Mouse (Mus musculus) inflammation-experienced regulatory T-cells, adult 6 months (primary cell): Measurements from ENCODE around the gene Mrpl53. TPM values are rescaled to one million over a fixed set of nuclear protein-coding genes. Genes with fewer than 3 reads are reported as not detected.

Experiments
- ATAC-seq: one replicate; pipeline ENCODE4 v1.8.0; 2017
- polyA plus RNA-seq, 3 experiments: library from polyadenylated mRNA; unstranded; fragments of 100-300 nt; shearing (Covaris generic); gene quantifications; one replicate each; pipeline ENCODE4 v1.2.1; 2017

Gene Mrpl53
- polyA plus RNA-seq, 3 experiments from 2014 or later: 60.0 to 78.3 (median 66.2) TPM

GRCm38 (mm10) chr6:83121863-83122710 lies 13.2 kb downstream of the Mrpl53 start:
- ATAC-seq: peak; percentile 5

- ATAC-seq: no peak
Measured at GRCm38 (mm10) chr6:83122961-83123360, 14.1 kb downstream of the Mrpl53 start.

GRCm38 (mm10) chr6:83124851-83125312 lies 16.0 kb downstream of the Mrpl53 start:
- ATAC-seq: peak; percentile 47

- ATAC-seq: no peak
Measured at GRCm38 (mm10) chr6:83125331-83125730, 16.5 kb downstream of the Mrpl53 start, which contains the start of gene Ino80b. Ino80b (minus strand) TSS chr6:83125431.

- ATAC-seq: no peak
Measured at GRCm38 (mm10) chr6:83127419-83127818, 18.6 kb downstream of the Mrpl53 start.

GRCm38 (mm10) chr6:83131469-83132034 lies 22.7 kb downstream of the Mrpl53 start:
- ATAC-seq: no peak

- no peak for ATAC-seq
Measured at GRCm38 (mm10) chr6:83132176-83132919, 23.5 kb downstream of the Mrpl53 start.

- ATAC-seq: no peak
Measured at GRCm38 (mm10) chr6:83134226-83134625, 25.4 kb downstream of the Mrpl53 start.

- no peak for ATAC-seq
Measured at GRCm38 (mm10) chr6:83134951-83135513, 26.2 kb downstream of the Mrpl53 start, which contains the start of gene Rtkn. Rtkn (plus strand) TSS chr6:83135463.

- peak; percentile 28 for ATAC-seq
Measured at GRCm38 (mm10) chr6:83135571-83136161, 26.8 kb downstream of the Mrpl53 start.

GRCm38 (mm10) chr6:83136291-83136880 lies 27.5 kb downstream of the Mrpl53 start:
- no peak for ATAC-seq

GRCm38 (mm10) chr6:83136881-83137575 lies 28.2 kb downstream of the Mrpl53 start:
- ATAC-seq: no peak

- no peak for ATAC-seq
Measured at GRCm38 (mm10) chr6:83137576-83137950, 28.7 kb downstream of the Mrpl53 start.

GRCm38 (mm10) chr6:83138056-83138455 lies 29.2 kb downstream of the Mrpl53 start:
- no peak for ATAC-seq

- no peak for ATAC-seq
Measured at GRCm38 (mm10) chr6:83140044-83140443, 31.2 kb downstream of the Mrpl53 start.

GRCm38 (mm10) chr6:83141636-83142035 lies 32.8 kb downstream of the Mrpl53 start:
- ATAC-seq: no peak

GRCm38 (mm10) chr6:83142211-83142731 lies 33.4 kb downstream of the Mrpl53 start:
- no peak for ATAC-seq

GRCm38 (mm10) chr6:83142886-83143285 lies 34.0 kb downstream of the Mrpl53 start:
- ATAC-seq: no peak

GRCm38 (mm10) chr6:83145209-83145608 lies 36.4 kb downstream of the Mrpl53 start:
- ATAC-seq: no peak

GRCm38 (mm10) chr6:83145805-83146204 lies 37.0 kb downstream of the Mrpl53 start:
- ATAC-seq: no peak

GRCm38 (mm10) chr6:83147280-83147679 lies 38.4 kb downstream of the Mrpl53 start:
- ATAC-seq: no peak
